Mouse (Mus musculus) bone marrow macrophage, adult 2 months (primary cell): ENCODE measurements around the gene Atp6v1g1.

Source experiments
- CTCF ChIP-seq: IDR thresholded peaks from 2 replicates; pipeline ENCODE4 v1.5.1; 2012; ENCODE audit warnings: low read depth, mild to moderate bottlenecking, low read length, moderate library complexity
- POLR2A ChIP-seq: IDR thresholded peaks from 2 replicates; pipeline ENCODE4 v1.6.1; 2012; ENCODE audit warnings: mild to moderate bottlenecking, low read depth, low read length, borderline replicate concordance

DNA sequence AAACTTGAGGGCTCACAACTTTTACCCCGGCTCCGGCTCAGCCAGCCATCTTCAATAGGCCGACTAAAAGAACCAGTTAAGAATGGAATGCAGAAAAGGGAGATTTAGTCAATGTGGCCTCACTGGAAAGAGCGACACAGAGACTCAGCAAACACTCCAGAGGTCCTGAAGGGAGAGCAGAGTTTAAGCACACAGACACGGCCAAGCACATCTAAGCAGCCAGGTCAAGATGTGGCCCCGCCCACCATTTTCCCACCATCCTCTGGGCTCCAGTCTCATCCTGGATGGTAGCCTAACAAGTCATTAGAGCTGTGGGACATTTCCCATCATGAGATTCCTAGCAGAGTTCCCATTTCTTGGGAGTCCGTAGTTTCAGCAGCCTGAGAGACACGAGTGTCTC lies 24.8 kb downstream of the Atp6v1g1 start:
- TF ChIP-seq CTCF (no peak), POLR2A (no peak)
